Mouse (Mus musculus) left cerebral cortex, postnatal 10 days (tissue): ENCODE data around the gene Cd28. TPM values are rescaled to one million over a fixed set of nuclear protein-coding genes. Genes with fewer than 3 reads are reported as not detected.

Source experiments
- DNase-seq, 2 experiments: peaks; one replicate each; pipeline ENCODE4 v3.0.0; 2021 to 2022; ENCODE audit warnings: low spot score in 2 of 2, mixed read lengths in 1 of 2; ENCODE audit errors: extremely low spot score in 1 of 2
- intact Hi-C: fragments of 180-260 bp; cut with DNase I; formaldehyde crosslinking; loops from one replicate; pipeline ENCODE4 v1.15.1; 2025
- total RNA-seq, 2 experiments: library from RNA; stranded (reverse); gene quantifications; 2 replicates each; pipeline ENCODE4 v1.2.3; 2021

Gene Cd28
- total RNA-seq, 2 experiments from 2014 or later = 0.21 to 0.77 TPM

- intact Hi-C loops = loop anchor here (10.0 kb wide), 1 partner anchor 256 kb away; the partner anchor contains the start of gene Raph1
- DNase-seq = no peak
These were observed 104.4 kb downstream of the Cd28 start for GRCm38 (mm10) chr1:60820981-60821380.

DNA sequence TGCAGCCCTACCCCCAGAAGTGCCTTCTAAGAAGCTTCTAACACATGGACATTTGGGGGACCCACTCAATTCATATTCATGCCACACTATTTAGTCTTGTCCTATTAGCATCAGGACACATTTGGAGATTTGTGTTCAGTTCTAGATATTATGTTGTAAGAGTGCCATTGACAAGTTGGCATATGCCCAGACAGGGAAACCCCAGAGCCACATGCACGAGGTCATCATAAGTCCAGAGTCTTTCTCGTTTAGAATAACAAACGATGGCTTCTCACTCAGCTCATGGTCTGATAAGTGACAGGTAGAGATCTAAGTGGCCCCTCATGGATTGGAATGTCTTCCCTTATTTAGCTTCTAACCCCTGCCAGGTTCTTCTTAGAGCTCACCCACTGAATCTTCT, 105.0 kb downstream of the Cd28 start:
- no peak for DNase-seq
- intact Hi-C loops = loop anchor here (10.0 kb wide), 1 partner anchor 257 kb away; the partner anchor contains the start of gene Raph1

Other genes with a start within 250 kb of the Cd28 start
- gene Raph1, start 149.7 kb upstream of the Cd28 start, total RNA-seq = 100 to 1,000 TPM; 107 to 109 TPM
- not detected for gene Ctla4, start 170.2 kb downstream of the Cd28 start, total RNA-seq